Mouse (Mus musculus) thymus, postnatal 36 days (tissue): ENCODE results near the gene Wdr31.

Experiments used
- DNase-seq, 2 experiments: peaks; one replicate each; pipeline ENCODE4 v3.0.0; 2022; ENCODE audit warnings: mixed read lengths in 2 of 2

Wdr31 gene

DNA sequence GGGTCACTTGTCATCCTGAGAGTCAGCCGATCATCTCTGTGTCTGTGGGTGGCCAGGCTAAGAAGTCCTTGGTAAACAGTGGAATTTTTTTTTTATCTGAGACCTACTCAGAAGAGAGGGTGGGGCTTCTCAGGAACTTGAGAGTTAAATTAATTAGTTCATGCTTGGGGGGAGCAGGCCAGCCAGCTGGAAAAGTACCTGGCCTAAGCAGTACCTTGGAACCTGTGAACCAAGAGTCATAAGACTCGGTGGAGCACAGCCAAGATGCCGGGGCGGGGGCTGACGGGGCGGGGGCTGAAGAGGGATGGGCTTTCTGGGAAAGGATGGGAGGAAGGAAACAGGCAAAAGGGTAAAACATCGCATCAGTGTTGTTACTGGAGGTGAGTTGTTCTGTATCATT, 32.8 kb downstream of the Wdr31 start:
- no peak for DNase-seq

DNA sequence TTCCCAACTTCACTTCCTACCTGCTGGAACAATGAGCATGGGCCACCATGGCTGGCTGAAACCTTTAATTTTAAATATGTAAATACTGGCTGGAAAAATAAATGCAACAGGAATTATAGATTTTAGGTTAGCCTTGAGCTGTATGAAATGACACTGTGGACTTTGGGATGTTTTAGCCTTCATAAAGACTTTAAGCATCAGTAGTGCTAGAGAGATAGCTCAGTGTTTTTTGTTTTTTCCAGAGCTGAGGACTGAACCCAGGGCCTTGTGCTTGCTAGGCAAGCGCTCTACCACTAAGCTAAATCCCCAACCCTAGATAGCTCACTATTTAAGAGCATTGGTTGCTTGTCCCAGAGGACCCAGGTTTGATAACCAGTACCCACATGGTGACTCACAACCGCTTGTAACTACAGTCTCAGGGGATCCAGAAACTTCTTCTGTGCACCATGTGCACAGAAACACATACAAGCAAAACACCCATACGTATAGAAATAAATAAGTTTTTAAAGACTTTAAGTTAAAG, 33.4 kb downstream of the Wdr31 start:
- DNase-seq, result no peak

DNA sequence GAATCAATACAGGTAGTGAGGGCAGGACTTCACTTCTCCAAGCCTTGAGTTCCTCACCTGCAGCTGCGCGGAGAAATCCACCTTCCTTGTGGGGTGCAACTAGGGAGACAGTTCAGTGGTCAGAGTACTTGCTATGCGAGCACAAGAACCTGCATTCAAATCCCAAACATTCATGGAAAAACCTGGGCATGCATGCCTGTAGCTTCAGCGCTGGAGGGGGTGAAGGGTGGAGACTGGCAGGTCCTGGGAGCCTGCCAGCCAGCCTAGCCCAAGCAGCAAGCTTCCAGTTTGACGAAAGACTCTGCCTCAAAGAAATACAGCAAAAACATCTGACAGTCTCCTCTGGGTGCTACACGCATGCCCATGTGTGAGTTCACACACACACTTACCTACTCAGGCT, 35.6 kb downstream of the Wdr31 start, which contains the start of gene Rnf183:
Gene Rnf183, minus strand, starts transcription at position 172 of the 400 bp plus-strand sequence.
- DNase-seq, result no peak

DNA sequence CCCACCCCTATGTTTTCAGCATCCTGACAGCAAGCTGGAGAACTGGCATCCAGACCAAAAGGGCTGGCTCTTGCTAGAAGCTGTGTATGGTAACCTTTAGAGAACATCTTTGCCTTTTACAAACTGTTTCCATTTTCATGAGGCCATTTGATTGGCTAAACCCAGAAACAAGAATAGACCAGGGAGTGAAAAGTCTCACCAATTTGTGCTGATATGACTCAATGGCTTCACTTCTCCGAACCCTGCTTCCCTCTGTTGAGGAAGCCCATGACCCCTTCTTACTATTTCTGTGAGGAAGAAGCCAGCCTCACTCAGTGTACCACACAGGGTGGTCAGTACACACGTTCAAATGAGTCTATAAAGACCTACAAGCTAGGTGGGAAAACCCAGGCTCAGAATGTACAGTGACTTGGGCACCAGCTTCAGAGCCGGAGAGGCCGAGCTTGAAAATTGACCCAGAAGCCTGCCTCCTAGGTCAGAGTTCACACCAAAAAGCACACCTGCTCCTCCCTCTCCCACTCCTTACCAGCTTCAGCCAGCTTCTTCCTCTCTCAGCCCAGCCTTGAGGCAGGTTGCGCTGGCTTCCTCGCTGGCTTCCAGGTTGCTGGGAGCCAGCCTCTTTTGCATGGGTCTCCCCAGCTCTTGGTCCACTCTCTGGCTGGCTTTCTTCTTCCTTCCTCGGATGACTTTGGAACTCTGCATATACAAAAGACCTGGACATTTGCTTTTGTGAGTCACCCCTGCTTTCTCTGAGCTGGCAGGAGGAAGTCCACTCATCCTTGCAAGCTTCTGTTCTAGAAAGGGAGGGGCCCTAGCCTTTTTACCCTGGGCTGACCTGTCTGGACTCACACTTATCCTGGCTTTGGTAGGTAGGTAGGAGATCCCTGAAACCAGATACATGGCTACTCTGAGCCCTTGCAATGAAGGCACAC, 36.5 kb downstream of the Wdr31 start:
- no peak for DNase-seq

DNA sequence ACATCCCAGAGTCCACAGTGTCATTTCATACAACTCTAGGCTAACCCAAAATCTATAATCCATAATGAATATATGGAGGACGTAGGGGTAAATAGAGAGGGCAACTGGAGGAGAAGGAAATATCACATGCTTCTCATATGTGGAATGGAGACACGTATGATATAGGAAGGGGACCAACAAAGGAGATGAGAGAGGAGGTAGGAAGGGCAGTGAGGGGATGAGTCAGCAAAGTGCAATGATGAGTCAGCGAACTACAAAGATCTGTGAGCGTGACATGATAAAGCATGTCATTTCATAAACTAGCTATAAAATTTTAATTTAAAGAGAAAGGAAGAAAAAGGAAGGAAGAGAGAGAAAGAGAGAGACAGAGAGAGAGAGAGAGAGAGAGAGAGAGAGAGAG, 39.2 kb downstream of the Wdr31 start:
- no peak for DNase-seq

DNA sequence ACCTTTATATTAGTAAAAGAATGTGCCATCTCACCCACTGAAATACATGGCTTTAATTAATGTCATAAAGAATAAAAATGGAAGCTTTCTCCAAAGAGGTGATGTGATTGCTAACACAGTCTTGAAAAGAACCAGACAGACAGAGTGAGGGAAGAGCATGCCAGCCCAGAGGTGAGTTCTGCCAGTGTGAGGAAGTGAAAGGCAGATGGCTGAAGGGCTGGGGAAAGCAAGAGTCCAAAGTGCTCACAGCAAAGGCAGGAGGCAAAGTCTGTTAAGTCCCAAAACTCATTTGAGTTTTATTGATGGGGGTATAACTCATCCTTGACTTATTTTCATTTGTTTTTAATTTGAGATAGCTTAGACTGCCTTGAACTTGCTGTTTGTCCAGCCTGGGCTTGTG, 40.0 kb downstream of the Wdr31 start:
- no peak for DNase-seq

DNA sequence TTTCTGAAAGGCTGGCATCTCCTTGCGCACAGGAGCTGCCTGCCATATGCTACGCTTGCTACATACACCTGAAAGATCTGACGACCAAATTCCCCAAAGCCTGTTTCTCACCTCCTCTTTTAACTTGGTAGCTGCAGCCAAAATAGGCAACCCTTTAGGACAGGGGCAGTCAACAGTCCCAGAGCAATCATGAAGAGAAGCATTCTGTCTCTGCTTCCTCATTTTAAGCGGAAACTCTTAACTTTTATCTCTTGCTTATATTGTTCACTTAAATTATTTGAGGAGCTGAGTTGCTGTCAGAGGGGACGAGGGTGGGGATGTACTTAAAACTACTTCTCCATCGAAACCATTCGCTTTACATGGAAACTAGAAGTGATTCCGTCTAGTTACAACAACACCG, 41.1 kb downstream of the Wdr31 start:
- DNase-seq, result no peak

DNA sequence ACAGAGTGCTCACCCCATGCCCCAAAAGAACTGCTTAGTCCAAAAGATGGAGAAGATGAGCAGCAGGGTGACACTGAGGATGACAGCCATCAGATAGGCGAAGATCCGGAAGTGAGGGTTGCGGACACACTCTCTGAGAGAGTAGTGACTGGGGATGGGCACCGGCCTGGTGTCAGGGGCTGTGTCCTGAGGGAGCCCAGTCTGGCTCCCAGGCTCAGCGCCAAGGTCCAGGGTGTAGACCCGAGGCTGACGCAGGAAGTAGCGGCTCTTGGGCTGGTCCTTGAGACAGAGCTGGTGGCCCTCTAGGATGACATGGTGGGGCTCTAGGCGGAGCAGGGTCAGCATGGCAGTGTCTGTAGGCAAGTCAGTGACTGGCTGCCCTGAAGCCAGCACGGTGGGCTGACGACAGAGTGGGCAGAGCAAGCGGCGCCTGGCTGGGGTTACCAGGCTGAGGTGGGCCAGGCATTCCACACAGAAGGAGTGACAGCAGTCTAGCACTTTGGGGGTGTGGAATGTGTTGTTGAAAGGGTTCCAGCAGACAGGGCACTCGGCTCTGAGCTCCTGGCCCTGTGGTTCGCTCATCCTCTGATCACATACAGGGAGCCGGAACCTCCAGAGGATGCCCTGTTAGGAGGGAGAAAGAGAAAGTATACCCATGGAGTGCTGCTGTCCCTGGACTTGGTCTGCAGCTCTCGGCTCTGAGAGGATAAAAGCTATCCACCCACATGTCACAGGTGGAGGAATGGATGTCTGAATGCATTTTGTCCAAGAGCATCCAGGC, 42.5 kb downstream of the Wdr31 start:
- DNase-seq, result no peak

DNA sequence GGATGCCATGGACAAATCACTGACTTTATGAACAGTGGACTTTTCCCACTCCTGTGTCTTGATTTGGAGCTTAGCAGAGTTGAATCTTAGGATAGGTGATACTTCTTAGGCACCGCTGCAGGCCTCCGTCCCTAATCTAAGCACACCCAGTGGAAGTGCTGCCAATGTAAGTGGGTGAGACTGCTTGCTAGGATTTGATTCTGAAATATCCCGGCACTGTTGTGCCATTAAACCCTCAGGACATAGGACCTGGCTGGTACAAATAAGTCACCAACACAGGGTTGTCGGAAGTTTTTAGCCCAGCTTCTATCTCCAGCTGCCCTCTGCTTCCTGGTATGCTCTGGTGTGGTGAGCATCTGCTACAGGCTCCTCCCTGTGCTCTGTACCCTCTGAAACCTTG, 44.8 kb downstream of the Wdr31 start:
- no peak for DNase-seq

DNA sequence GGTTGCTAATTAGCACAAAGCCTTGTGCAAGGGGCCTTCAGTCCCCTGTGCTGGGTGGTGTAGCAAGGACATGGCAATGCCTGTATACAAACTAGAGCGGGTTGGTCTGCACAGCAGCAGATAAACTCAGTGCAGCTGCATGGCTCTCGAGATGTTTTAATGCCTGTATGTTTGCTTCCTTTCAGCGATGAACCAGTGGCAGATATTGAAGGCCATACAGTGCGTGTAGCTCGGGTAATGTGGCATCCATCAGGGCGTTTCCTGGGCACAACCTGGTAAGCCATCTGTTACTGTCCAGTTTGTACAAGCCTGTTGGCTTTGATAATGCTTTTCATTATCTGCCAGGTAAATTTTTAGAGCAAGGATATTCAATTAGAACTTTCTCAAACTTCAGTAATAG, 51.6 kb downstream of the Wdr31 start:
- DNase-seq, result no peak

DNA sequence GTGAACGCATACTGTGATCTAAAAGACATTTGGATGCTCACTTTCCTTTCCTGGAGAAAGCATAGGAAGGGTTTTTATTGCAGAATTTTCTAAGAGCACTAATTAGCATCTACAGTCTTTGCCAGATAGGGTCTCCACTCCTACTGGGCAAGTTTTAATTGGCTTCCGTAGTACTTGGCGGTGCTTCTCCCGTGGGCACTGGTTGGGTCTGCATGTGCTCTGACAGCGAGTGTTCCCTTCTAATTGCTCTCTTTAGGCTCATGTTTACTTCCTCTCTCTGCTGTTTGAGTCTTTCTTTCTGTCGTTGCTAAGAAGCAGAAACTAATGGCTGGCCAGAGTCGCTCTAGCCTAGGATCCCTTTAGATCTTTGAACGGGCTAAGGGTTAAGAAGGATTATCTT, 52.2 kb downstream of the Wdr31 start:
- DNase-seq, result no peak

DNA sequence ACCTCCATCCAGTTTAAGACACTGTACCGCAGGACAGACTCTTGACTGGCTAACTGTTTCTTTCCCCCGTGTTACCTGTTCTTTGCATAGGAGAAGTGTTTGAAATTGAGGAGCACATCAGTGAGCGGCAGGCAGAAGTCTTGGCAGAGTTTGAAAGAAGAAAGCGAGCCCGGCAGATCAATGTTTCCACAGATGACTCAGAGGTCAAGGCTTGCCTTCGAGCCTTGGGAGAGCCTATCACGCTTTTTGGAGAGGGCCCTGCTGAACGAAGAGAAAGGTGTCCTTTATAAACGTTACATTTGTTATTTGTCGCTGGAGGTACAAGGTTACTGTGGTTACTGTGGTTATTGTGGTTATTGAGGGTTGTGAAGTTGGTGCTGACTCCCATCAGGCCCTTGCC, 59.1 kb downstream of the Wdr31 start:
- DNase-seq, result no peak

DNA sequence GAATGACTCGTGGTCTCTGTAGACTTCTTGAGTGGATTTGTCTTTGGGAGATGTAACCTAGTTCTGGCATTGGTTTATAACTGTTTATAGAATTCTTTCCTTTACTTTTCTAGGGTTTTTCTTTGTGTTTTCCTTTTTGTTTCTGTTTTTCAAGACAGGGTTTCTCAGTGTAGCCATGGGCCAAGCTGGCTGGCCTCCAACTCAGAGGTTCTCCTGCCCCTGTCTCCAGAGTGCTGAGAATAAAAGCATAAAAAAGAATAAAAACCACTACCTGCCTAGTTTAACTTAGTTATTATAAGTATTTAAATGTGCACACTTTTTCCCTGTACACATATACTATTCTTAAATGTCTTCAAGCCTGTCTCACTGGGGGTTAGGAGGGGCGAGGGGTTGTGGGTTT, 60.4 kb downstream of the Wdr31 start:
- DNase-seq, result no peak

DNA sequence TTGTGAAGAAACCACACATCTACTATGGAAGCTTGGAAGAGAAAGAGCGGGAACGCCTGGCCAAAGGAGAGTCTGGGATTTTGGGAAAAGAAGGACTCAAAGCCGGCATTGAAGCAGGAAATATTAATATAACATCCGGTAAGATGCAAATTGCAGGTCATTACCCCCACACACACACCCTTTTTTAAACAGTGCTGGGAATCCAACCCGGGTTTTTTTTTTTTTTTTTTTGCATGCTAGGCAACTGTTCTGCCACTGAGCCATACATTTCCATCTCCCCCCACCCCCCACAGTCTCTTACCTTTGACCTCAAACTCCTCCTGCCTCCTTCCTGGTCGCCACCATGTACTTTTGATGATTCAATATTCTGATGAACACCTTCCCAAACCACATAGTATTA, 61.1 kb downstream of the Wdr31 start:
- no peak for DNase-seq

DNA sequence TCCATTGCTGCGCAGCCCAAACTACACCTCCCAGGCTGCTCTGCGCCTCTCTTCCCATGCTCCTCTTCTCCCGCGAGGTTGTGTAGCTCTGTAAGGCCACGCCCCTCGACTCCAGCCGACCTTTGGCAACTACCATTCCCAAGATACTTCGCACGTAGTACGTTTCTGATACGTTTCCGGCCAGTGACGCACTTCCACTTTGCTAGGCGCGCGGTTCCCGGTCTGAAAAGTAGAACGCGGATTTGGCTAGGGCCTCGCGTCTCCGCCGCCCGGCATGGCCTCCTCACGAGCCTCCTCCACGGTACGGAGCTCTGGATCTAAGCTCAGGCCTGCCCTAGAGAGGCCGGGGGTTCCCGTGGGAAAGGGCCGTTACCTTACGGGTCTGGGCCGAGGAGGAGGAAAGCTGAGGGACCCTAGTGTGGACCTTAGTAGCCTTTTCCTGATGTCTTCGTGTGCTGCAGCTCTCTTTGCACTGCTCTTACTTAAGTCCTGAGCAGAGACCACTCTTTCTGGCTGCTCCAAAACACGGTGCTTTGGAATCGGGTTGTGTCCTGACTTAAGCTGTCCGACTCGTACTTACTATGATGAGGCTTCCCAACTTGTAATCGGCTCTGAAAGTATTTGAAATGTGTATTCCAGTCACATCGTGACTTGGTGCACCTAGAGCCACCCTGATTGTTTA, 62.0 kb downstream of the Wdr31 start, which contains the start of the genes Cdc26 and Prpf4:
Gene Cdc26, minus strand, starts transcription at position 42 of the 682 bp plus-strand sequence.
Gene Prpf4, plus strand, starts transcription at position 197 of the 682 bp plus-strand sequence.
- DNase-seq, result peak; percentile 94 to 98

DNA sequence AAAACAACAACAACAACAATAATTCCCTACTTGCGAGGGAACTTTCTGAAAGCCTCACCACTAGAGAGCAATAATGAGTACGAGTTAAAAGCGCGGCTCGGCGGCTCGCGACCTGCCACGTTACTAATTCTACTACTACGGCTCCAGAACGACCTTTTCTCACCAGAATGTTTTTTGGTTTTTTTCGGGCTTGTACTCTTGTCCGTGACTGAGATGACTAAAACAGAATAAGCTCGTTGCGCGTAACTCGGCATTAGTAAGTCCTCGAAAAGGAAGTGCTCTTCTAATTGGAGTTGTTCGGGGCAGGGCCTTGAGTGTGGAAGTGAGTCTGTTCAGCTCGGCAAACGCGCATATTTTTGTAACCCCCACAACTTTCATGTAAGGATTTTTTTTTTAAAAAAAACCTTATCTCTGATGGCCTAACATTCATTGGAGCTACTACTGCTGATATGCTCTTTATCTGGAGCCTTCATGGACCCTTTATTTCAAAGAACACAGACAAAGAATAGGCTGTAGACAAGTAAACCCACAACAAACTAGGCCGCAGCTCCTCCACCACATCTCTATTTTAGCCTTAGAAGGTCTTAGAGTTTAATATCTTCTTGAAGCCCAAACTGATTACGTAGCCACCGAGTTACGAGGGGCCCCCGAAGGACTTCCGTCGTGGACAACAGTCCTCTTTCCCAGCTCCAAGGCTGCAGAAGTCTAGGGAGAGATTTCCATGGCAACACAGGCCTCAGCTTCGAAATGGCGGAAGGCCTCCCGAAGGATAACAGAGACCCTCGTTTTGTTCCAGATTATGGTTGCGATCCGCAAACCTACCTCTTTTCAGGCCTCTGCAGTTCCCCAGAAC, 62.7 kb downstream of the Wdr31 start:
- peak; percentile 50 to 56 for DNase-seq

DNA sequence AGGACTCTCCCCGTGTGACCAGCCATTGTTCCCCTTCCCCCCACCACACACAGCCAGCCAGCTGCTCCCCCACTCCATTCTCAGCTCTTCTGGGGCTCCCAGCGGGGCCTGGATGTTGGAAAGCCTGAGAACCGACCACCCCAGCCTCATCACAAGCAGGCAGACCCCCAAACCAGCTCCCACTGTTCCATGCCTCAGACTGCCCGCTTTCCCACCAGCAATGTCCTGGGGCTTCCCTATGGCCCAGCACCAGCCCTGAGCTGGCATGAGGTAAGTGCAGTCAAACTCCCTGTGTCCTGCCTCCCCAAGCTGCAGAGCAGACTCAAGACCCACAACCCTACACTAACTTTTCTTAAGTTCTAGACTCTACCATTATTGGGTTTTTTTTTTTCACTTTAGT, 64.6 kb downstream of the Wdr31 start:
- DNase-seq, result peak in 1 of 2 experiments; percentile 14

DNA sequence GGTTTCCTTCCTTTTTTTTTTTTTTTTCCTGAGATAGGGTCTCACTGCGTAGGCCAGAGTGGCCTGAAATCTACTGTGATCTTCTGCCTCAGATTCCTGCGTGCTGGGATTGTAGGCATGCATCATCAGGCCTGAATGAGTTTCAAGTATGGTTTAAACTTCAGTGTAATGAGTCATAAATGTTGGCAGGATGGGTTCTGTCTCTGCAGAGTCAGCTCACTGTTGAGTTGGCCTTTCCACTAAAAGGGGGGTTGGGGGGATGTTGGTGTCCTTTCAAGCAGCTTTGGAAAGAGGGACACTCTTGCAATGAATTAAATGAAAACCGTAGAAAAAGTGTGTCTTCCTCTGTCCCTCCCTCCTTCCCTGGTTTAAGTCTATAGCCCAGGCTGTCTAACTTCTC, 71.7 kb downstream of the Wdr31 start:
- no peak for DNase-seq
